Mouse (Mus musculus) embryo, embryonic 10.5 days (tissue): ENCODE results near the gene Tm4sf19.

Experiments used
- DNase-seq: peaks from one replicate; pipeline ENCODE4 v3.0.0-alpha.2; 2015; ENCODE audit warnings: low spot score

The Tm4sf19 gene

DNA sequence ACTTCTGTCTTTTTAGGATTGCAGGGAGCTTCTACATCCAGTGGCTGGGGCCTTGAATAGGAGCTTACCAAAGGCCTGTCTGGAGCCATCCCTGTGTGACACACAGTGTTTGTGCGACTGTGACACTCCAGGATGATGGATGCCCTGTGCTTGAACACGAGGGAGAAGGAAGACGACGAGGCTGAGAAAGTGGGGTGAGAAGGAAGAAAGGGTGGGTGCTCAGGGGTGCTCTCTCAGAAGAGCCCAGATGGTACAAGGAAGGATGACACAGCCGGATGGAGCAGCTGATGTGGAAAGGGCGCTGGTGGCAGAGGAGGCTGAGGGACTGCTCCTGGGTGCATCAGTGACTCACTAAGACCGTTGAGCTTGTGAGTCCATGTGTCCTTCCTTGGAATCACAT is at the start of gene Tm4sf19:
Tm4sf19 (plus strand) TSS at position 240 of the 400 bp plus-strand sequence.
- no peak for DNase-seq

DNA sequence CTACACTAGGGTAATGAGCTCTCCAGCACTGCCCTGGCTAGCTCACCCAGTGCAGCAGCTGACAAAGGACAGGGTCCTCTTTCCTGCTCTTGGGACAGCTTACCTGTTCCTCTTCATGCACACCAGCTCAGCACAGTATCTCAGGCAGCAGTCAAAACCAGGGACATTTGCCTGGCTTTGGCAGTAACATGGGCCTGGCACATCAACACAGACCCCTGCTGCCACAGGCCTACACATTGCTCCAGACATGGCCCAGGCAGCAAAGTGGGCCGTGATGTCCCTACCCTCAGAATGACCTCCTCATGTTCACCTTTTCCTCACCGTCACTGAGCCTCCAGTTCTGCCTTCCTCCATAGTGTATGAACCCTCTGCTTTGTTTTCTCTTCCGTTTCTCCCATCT is 49.5 kb upstream of the Tm4sf19 start:
- no peak for DNase-seq

DNA sequence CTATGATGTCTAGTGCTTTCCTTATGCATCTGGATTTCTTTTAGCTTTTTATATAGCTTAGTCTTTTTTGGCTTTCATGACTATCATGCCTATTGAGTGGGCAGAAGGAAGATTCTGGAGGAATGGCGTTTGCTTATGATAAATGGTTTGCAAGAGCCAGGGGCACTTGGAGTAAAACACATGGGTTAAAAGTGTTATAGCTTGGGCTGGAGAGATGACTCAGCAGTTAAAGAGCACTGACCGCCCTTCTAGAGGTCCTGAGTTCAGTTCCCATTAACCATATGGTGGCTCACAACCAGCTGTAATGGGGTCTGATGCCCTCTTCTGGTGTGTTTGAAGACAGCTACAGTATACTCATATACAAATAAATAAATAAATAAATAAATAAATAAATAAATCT is 36.8 kb upstream of the Tm4sf19 start:
- DNase-seq: no peak

DNA sequence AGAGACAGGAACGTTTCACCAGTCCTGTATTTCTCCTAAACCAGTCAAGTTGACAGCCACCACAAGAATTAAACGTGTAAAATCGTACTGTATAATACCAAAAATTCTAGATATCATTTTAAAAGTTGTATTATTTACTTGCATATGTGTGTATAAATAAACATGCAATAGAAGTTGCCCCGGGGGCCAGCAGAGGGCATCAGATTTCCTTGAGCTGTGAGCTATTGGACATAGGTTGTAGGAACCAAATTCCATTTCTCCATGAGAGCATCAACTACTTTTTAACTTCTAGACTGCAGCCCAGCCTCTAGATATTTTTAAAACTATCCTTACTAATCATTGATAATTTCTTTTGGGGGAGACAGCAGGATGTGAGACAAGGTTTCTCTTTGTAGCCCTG is 29.0 kb upstream of the Tm4sf19 start:
- peak; percentile 22 for DNase-seq

DNA sequence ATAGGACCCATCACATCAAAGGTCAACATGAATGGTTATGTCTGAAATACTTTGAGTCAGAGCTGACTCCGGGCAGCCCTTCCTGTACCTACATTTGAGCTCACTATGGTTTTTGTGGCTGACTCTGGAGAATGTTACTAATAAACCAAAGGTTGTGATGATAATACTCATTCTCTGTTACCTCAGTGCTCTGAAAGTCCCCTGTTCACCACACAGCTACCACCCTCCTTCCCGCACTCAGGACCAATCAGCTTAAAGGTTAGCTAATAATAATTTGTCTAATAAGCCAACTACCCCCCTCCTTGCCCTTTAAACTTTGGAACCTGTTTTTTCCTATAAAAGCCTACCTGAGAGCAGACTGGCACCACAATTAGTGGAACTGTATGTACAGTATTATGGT is 20.7 kb upstream of the Tm4sf19 start:
- DNase-seq: no peak

DNA sequence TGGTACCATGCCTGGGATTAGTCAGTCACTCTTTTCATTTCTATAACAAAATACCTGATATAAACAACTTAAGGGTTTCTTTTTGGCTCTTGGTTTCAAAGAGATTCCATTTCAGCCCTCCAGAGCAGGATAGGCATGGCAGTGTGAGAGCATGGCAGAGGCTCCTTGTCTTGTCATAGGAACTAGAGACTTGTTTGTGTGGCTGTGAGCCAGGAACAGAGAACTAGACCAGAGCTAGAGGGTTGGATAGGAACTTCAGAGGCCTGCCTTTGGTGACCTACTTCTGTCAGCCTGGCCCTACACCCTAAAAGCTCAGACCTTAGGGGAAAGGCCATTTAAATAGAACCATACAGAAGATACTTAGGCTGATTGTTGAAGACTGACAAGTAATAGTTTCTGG is 17.4 kb upstream of the Tm4sf19 start:
- DNase-seq: no peak

DNA sequence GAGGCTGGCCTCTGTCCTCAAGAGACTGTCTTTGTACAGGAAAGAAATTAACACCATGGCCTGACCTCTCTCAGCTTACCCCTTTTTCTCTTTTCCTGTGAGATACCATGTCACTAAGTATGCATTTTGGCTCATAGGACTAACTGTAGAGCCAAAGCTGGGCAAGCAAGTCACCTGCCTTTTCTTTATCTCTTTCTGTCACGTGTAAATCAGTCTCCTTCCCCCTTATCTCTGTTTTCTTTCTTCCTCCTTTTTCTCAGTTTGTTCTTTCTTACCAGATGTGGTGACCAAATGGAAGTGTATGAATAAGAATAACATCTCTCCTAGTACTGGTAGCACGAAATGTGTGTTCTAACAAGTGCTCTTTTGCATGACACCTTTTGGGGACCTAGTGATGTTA is 15.4 kb upstream of the Tm4sf19 start:
- DNase-seq: no peak

DNA sequence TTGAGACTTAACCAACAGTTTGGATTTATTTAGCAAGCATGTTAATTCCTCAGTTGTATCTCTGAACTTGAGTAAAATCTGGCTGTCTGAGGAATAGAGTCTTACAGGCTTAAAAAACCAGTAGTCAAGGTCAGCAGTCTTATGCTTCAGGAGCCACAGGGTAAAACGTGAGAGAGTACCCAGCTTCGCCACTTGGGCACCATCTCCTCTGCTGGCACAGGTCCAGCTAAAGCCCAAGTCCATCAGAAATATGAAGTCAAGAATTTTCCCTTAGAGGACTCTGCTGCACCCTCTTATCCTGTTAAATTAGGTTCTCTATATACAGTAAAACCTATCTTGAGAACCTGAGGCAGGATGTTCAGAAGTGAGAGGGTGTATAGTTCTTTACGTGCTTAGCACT is 13.5 kb upstream of the Tm4sf19 start:
- no peak for DNase-seq

DNA sequence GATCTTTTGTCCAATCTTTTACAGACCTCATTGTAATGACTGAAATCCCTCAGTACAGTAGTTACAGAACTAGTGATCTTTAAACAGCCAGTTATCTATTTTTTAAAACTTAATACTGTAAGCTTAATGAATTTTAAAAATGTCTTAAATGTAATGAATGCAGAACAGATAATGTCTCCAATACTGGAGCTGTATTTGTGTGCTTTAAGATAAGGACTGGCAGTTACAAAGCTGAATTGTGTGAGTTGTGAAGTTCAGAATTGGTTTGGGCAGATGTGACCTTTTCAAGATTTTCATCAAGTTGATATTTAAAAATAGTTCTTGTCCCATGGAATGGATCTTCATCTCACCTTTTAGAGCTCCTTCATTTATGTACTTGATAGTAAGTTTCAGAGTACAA is 11.3 kb upstream of the Tm4sf19 start:
- no peak for DNase-seq

DNA sequence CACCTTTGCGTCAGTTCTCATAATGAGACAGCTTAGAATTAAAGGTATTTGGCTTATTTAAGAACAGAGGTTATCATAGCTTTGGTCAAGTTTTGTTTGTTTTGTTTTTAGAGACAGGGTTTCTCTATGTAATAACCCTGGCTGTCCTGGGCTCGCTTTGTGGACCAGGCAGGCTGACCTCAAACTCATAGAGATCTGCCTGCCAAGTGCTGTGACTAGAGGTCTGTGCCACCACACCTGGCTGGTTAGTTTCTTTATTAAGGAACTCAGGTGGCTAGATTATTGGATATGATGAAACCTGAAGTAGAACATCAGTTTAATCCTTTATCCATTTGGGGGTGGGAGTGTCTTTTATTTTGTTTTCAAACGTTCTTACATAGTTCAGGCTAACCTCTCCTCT is 10.5 kb upstream of the Tm4sf19 start:
- no peak for DNase-seq

DNA sequence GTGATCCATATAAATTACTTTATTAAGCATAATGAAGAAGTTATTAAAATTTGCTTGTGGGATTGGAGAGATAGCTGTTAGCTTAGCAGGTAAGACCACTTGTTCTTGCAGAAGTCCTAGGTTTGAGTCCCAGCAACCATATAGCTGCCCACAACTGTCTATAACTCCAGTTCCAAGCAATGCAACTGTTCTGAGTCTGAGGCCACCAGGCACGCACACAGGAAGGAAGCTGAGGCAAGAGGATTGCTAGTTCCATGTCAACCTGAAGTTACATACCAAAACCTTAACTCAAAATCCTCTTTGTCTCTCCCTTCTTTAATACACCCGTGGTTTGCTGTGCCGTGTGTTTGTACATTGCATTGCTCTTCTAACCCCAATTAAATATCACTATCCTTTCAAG is 9.4 kb upstream of the Tm4sf19 start:
- no peak for DNase-seq

DNA sequence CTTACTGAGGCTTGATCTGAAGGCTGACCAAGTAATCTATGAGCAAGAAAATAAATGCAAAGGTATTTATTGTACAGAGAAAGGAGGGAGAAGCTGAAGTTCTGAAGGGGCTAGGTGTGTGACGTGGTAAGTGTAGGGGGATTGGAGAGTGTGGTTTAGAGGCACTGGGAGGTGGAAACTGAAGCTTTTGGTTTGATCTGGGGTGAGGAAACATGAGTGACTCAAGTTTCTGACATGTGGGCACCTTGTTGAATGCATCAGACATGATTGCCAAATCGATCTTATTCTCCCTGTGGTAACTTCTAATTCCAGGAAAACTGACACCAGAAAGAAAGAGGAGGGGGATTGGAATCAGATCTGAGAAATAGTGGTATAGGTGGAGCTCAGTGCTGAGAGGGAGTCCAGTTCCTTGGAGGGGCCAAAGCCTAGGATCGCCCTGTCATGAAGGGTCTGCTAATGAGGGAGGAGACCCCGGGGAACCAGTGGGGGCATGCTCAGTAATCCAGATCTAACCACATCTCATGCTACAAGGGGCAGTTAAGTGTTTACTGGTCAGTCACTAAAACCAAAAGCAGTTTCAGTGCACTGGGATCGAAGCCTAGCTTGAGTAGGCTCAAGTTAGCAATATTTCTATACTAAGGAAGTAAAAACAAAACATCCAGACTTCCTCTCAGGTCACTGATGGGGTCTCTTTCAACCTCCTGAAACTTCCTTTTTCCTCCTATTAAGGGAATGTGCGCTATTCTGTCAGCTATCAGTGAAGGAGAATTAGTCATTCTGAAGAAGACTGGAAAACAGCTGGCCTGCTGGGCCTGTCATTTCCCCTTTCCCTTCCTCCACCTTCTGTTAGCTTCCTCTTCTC is 4.4 kb upstream of the Tm4sf19 start:
- DNase-seq: no peak

DNA sequence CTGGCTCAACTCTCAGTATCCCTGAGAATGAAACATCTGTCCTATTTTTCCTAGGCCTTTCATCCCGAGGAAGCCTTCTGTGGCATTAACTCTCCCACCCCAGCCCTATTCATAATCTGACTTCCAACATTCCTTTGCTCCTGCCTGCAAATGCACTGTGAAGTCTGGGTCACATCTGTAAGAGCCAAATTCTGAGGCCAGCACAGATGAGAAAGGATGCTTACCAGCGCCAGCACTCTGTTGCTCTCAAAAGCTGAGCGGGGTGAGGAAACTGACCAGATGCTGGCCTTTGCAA is 3.8 kb upstream of the Tm4sf19 start:
- DNase-seq: no peak

DNA sequence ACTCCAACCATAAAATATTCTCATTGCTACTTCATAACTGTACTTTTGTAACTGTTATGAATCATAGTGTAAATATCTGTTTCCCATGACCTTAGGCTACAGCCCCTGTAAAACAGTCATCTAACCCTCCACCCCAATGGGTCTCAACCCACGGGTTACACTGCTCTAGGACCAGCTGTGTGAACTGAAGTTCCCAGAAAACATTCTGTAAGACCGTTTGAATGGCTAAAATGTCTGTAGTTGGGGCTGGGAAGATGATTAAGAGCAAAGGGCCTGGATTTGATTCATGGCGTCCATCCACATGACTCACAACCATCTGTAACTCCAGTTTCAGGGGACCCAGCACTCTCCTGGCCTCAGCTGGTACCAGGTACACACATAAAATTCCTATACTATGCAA is 2.1 kb upstream of the Tm4sf19 start:
- no peak for DNase-seq

DNA sequence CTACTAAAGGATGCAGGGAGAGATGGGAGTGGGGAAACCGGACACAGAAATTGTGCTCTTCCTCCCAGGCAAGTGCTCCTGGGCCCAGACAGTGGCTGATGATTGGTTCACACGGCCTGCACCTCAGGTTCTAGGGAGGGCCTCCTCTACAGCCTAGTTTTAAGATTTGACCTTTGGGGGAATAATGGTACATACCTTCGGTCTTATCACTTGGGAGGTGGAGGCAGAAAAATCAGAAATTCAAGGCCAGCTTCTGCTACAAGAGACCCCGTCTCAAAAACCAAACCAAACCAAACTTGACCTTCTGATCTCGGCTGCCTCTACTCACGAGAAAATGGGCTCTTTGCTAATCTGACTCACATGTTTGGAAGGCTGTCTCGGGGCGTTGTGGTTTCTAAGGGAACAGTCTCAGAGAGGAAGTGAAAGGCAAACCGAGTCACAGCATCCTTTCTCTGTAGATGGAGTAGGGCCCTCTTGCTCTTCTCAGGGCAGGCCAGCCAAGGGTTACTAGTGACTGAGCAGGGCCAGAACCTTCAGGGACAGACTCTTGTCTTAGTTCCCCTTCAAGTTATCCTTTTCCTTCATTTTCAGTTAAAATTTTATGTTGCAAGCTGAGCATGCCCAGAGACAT is 1.1 kb downstream of the Tm4sf19 start:
- no peak for DNase-seq

DNA sequence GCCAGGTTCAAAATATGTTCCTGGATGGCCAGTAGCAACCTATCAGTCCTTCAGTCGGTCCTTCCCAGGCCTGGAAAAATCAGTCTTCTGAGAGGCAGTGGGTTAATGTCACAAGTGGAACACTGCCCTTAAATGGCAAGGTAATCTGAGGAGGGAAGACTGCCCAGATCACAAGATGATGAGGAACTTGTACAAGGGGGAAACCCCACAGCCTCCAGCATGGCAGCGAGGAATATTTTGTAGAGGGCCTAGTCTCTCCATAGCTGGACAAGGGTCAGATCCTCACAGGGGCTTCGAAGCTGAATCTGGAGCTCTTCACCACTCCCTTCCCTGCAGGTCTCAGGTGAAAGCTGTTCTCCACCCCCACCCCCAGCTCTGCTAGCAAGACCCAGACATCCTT is 2.5 kb downstream of the Tm4sf19 start:
- DNase-seq: no peak

DNA sequence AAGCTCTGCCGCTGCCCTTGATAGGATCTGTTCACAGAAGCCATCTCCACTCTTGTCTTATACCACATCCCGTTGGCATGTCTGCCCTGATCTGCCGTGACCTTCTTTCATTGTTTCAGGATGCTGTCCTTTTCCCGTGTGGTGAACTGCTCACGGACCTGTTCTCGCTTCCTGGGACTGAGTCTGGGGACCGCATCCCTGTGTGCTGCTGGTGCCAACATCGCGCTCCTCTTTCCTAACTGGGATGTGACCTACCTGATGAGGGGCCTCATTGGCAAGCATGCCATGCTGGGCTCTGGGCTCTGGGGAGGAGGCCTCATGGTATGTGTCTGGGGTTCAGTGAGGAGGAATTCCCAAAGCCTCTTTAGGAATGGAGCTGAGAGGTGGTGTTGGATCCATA is 5.4 kb downstream of the Tm4sf19 start:
- no peak for DNase-seq

DNA sequence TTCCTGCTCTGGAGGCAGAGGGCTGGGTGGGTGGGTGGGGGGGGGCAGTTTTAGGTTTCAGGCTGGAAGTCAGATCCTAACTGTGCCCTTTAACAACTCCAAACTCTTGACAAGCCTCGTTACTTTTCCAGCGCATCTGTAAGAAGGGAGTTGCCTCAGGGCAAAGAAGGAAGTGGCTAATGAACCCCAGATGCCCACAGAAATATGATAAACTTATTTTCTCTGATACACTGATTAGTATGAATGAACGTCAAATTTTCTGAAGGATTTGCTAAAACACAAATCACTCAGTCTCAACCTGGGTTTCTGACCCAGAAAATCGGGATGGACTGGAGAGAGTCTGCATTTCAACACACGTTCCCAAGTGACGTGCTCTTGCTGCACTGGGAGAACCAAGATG is 6.4 kb downstream of the Tm4sf19 start:
- DNase-seq: no peak

DNA sequence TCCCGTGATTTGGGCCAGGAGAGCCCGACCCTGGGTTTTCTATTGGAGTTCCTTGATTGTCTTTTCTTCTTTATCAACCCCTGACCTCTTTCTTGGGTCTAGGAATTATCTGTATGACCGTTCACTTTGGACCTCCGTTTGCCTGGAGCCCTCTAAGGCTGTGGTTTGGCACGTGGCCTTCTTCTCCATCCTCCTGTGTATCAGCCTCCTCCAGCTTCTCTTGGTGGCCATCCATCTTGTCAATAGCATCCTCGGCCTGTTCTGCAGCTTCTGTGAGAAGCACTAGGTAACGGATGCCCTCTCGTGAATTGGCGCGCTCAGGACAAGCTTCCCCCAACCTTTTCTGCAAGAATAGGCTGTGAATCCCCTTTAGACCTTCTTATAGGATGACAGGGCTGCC is 7.4 kb downstream of the Tm4sf19 start:
- DNase-seq: no peak

DNA sequence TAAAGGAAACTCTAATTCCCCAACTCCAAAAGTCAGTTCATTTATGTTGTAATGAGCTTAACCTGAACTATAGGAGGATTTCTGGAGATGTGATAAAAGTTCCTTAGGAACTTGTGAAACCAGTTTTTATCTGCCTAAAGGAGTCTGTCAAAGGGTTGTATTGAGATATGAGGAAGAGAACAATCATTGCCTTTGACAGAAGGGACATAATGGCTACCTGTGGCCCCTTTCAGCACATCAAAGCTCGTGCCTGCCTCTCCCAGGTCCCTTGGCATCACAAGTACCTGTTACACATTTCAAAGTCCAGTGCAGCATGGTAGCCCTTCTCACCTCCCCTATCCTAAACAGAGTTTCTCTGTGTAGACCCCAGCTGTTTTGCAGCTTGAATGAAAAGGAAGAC is 17.2 kb downstream of the Tm4sf19 start:
- DNase-seq: no peak

DNA sequence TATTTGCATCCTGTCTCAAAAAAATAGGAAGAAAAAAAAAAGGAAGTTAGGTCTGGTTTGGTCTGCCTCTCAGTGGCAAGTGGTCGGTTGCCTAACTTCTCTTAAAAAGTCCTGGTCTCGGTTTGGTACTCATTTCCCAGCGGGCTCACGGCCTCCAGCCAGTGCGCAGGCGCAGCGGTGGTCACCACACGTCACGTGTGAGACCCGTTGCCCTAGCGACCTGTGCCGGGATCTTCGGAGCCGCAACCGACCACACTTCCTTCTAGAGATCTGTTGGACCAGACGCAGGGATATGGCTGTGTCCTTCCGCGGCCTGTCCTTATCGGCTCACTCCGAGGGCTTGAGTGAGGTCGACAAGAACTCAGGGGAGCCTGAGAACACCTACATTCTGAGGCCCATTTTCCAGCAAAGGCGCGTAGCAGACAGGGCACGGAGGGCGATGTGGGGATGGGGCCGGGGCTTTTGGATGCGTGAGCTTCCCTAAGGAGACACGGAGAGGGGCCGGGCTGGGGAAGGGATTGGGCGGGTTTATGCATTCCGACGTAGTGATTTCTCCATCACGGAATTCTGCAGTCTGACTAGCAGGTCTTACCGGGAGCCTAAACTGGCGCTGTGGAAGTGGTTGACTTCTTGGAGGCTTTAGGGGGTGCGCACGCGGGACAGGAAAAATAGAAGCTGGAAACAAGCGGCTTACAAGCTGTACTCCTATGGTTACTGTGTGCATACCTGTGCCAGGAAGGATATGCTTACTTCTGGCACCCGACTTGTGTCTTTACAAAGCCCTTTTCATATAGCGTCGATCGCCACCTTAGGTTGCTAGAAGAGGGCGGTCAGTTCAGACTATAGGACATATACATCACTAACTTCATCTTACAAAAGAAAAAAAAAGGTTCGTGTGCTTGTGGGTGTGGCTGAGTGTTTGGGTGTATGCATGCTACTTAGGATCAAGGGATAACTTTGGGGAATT is 19.5 kb downstream of the Tm4sf19 start, which contains the start of gene Tctex1d2:
Tctex1d2 (plus strand) TSS at position 186 of the 967 bp plus-strand sequence.
- peak; percentile 98 for DNase-seq

DNA sequence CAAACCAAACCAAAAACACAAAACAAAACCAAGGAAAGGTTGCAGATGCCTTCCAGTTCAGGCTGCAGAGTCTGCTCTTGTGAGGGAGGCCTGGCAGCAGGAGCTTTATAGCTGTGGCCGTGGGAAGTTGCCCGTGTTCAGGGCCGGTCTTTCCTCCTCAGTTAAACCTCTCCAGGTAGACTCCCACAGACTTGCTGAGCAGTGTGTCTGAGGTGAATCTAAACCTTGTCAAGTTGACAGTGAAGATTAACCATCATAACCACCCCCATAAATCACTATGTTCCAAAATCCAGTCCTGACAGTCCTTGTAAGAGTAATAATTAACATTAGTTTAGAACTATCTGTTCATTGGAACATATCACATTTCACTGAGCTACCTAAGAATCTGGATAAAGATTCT is 27.2 kb downstream of the Tm4sf19 start:
- DNase-seq: no peak
